18 mouse cellular contexts compared by ENCODE assay signal in genomic region chr8:8484546-8484945, GRCm38 (mm10).
DNase-seq lines count a peak whose midpoint lies in the region; ATAC-seq and TF ChIP-seq lines count a peak whose summit lies in the region.
"Had no signal": no experiment of that assay in that cellular context is flagged by ENCODE, and none has a peak within 500 bp of the region (broad histone marks: within the 10 kb centered on the region; RNA-seq: fewer than 3 reads in every experiment).

No protein-coding gene starts in this region.

- intact Hi-C loops in left cerebral cortex, postnatal 10 days (cut with DNase I) = no loop called here

- no peaks in the 10 kb centered on the region for H3K36me3 ChIP-seq in embryonic facial prominence, embryonic 11.5 days (replicated peaks; ENCODE audit: control insufficient read depth, insufficient read depth, low read depth, low read length)
- H3K36me3 ChIP-seq in hindbrain, embryonic 12.5 days = no peaks in the 10 kb centered on the region
- no peaks in the 10 kb centered on the region for H3K36me3 ChIP-seq in liver, postnatal 0 days (replicated peaks; ENCODE audit: insufficient read depth, low read length)
- H3K36me3 ChIP-seq: embryonic facial prominence, embryonic 13.5 days; stomach, embryonic 15.5 days had no signal

- 15% methylated on average over 8 of the region's 8 CpGs for WGBS in embryonic facial prominence, embryonic 11.5 days
- 10% methylated on average over 8 of the region's 8 CpGs for WGBS in hindbrain, embryonic 12.5 days
- WGBS in liver, postnatal 0 days (ENCODE audit: insufficient replicate concordance) = 61% methylated on average over 8 of the region's 8 CpGs

- DNase-seq in Muller cell, postnatal 12 days (ENCODE audit: inconsistent ontology term) = peak; percentile 70
- peak; percentile 32 for DNase-seq in embryonic facial prominence, embryonic 11.5 days (ENCODE audit: low spot score)
- peak; percentile 31 for DNase-seq in neural tube, embryonic 10.5 days (ENCODE audit: extremely low spot score, low spot score)
- no peak for DNase-seq in urinary bladder, postnatal 10 days (ENCODE audit: low spot score)
- DNase-seq in left cerebral cortex, postnatal 10 days (ENCODE audit: extremely low spot score in 1 of 2, low spot score in 2 of 2) = no peak
- DNase-seq in B cell, adult 2 months = no peak
- DNase-seq in liver, postnatal 0 days = no peak
- DNase-seq: adrenal gland, postnatal 36 days; cerebellum, adult 2 months; kidney, postnatal 4 days; lung, postnatal 36 days; right cerebral cortex, postnatal 4 days had no signal

- ATAC-seq in embryonic facial prominence, embryonic 11.5 days (replicated peaks; ENCODE audit: insufficient number of reproducible peaks, low FRiP score, low TSS enrichment, low read depth) = no peak
- peak; percentile 70 for ATAC-seq in hindbrain, embryonic 12.5 days (ENCODE audit: low FRiP score)
- ATAC-seq in liver, postnatal 0 days = no peak
- ATAC-seq: intestine, embryonic 16.5 days had no signal

- H3K9me3 ChIP-seq in embryonic facial prominence, embryonic 11.5 days (replicated peaks; ENCODE audit: control insufficient read depth, low read length) = no peaks in the 10 kb centered on the region
- H3K9me3 ChIP-seq in hindbrain, embryonic 12.5 days (replicated peaks) = no peaks in the 10 kb centered on the region
- H3K9me3 ChIP-seq in liver, postnatal 0 days (ENCODE audit: low read length) = no peaks in the 10 kb centered on the region
- H3K9me3 ChIP-seq: embryonic facial prominence, embryonic 13.5 days; stomach, embryonic 15.5 days had no signal

- no peak for TF ChIP-seq EP300 in liver, postnatal 0 days (IDR thresholded peaks at IDR 0.05; ENCODE audit: low read depth)

- no peak for TF ChIP-seq CTCF in liver, postnatal 0 days (IDR thresholded peaks at IDR 0.05; ENCODE audit: low read depth)

- no peak overlapping the region for H3K9ac ChIP-seq in embryonic facial prominence, embryonic 11.5 days (replicated peaks; ENCODE audit: low read length)
- H3K9ac ChIP-seq in hindbrain, embryonic 12.5 days = no peak overlapping the region
- no peak overlapping the region for H3K9ac ChIP-seq in liver, postnatal 0 days (replicated peaks)
- H3K9ac ChIP-seq: embryonic facial prominence, embryonic 13.5 days; stomach, embryonic 15.5 days had no signal

- no peak overlapping the region for H3K27ac ChIP-seq in embryonic facial prominence, embryonic 11.5 days (replicated peaks; ENCODE audit: low read depth, low read length)
- H3K27ac ChIP-seq in hindbrain, embryonic 12.5 days = peak overlapping the region; percentile 57; the same call in 1 of the 2 replicates
- H3K27ac ChIP-seq in liver, postnatal 0 days (ENCODE audit: low read depth) = no peak overlapping the region
- H3K27ac ChIP-seq: embryonic facial prominence, embryonic 13.5 days; stomach, embryonic 15.5 days had no signal

- no peaks in the 10 kb centered on the region for H3K27me3 ChIP-seq in embryonic facial prominence, embryonic 11.5 days (ENCODE audit: control insufficient read depth, insufficient read depth, low read length)
- H3K27me3 ChIP-seq in hindbrain, embryonic 12.5 days = 0 out of 2 replicates have a peak, but pooled peaks cover 5% of the 10 kb centered on the region
- H3K27me3 ChIP-seq in liver, postnatal 0 days (ENCODE audit: insufficient read depth, low read length) = no peaks in the 10 kb centered on the region; the same call in 1 of the 2 replicates
- H3K27me3 ChIP-seq: stomach, embryonic 15.5 days had no signal

- peaks cover 7% of the 10 kb centered on the region for H3K4me1 ChIP-seq in embryonic facial prominence, embryonic 11.5 days (ENCODE audit: control insufficient read depth, insufficient read depth, low read length)
- peaks cover 50% of the 10 kb centered on the region for H3K4me1 ChIP-seq in hindbrain, embryonic 12.5 days
- H3K4me1 ChIP-seq in liver, postnatal 0 days (ENCODE audit: insufficient read depth) = peaks cover 4% of the 10 kb centered on the region; the same call in 1 of the 2 replicates

- no peak overlapping the region for H3K4me2 ChIP-seq in embryonic facial prominence, embryonic 11.5 days (ENCODE audit: low read depth, low read length)
- peak overlapping the region; percentile 30; the same call in 1 of the 2 replicates for H3K4me2 ChIP-seq in hindbrain, embryonic 12.5 days (replicated peaks)
- no peak overlapping the region for H3K4me2 ChIP-seq in liver, postnatal 0 days (ENCODE audit: low read depth, low read length)
- H3K4me2 ChIP-seq: embryonic facial prominence, embryonic 13.5 days; heart, embryonic 11.5 days; liver, embryonic 11.5 days; stomach, embryonic 15.5 days had no signal

- H3K4me3 ChIP-seq in embryonic facial prominence, embryonic 11.5 days (ENCODE audit: low read depth, low read length) = no peak overlapping the region
- peak overlapping the region; percentile 13 for H3K4me3 ChIP-seq in hindbrain, embryonic 12.5 days
- no peak overlapping the region for H3K4me3 ChIP-seq in liver, postnatal 0 days (ENCODE audit: low read depth, low read length)
- H3K4me3 ChIP-seq: embryonic facial prominence, embryonic 13.5 days; stomach, embryonic 15.5 days had no signal

Comparison
In these comparisons a context has a peak if more than half of its experiments do, and no peak if none do; other contexts are left out.
1. DNase-seq: peak in Muller cell, postnatal 12 days (single experiment), embryonic facial prominence, embryonic 11.5 days (single experiment) and neural tube, embryonic 10.5 days (single experiment); none in urinary bladder, postnatal 10 days (single experiment), left cerebral cortex, postnatal 10 days (0 of 2), B cell, adult 2 months (0 of 2) and liver, postnatal 0 days (single experiment).